Mouse (Mus musculus) embryonic facial prominence, embryonic 14.5 days (tissue): ENCODE measurements around the gene Tstd1. TPM values are rescaled to one million over a fixed set of nuclear protein-coding genes. Genes with fewer than 3 reads are reported as not detected.

ENCODE experiments used
- ATAC-seq: fragments of 200-750 bp; cut with Nextera tagmentation; 2 replicates; pipeline ENCODE4 v1.8.0; 2017; ENCODE audit warnings: low read depth, moderate number of reproducible peaks, moderate TSS enrichment
- DNase-seq: peaks from one replicate; pipeline ENCODE4 v3.0.0-alpha.2; 2015; ENCODE audit warnings: low spot score
- H3K27ac ChIP-seq: fragments of 300-500 bp; sonication (generic); replicated peaks from 2 replicates; pipeline ENCODE4 v1.5.1; 2014; ENCODE audit warnings: low read depth, mild to moderate bottlenecking, low read length, moderate library complexity
- H3K27me3 ChIP-seq: fragments of 300-500 bp; sonication (generic); replicated peaks from 2 replicates; pipeline ENCODE4 v1.6.1; 2014; ENCODE audit warnings: low read length; ENCODE audit not compliant: control insufficient read depth, insufficient read depth
- H3K36me3 ChIP-seq: fragments of 300-500 bp; sonication (generic); 2 replicates; pipeline ENCODE4 v1.6.1; 2014; ENCODE audit warnings: low read length, mixed read lengths; ENCODE audit not compliant: control insufficient read depth, insufficient read depth
- H3K4me1 ChIP-seq: fragments of 300-500 bp; sonication (generic); 2 replicates; pipeline ENCODE4 v1.6.1; 2014; ENCODE audit warnings: antibody characterized with exemption, low read length; ENCODE audit not compliant: control insufficient read depth, insufficient read depth
- H3K4me2 ChIP-seq: fragments of 300-500 bp; sonication (generic); 2 replicates; pipeline ENCODE4 v1.6.1; 2014; ENCODE audit warnings: low read depth, mild to moderate bottlenecking, low read length, moderate library complexity, mixed read lengths
- H3K4me3 ChIP-seq: fragments of 300-500 bp; sonication (generic); 2 replicates; pipeline ENCODE4 v1.5.1; 2014; ENCODE audit warnings: low read depth, mild to moderate bottlenecking, low read length
- H3K9ac ChIP-seq: fragments of 300-500 bp; sonication (generic); 2 replicates; pipeline ENCODE4 v1.6.1; 2014; ENCODE audit warnings: low read depth, mild to moderate bottlenecking, low read length, moderate library complexity, mixed read lengths
- H3K9me3 ChIP-seq: fragments of 300-500 bp; sonication (generic); 2 replicates; pipeline ENCODE4 v1.6.1; 2016; ENCODE audit warnings: low read length; ENCODE audit not compliant: control insufficient read depth
- WGBS: fragments of 180-500 bp; shearing (Covaris S2); extraction: QIAGEN DNeasy Blood & Tissue Kit; methylation state at CpG from one replicate; pipeline ENCODE4 v1.1.7; 2014; 5-methylcytosine and 5-hydroxymethylcytosine counted together
- polyA plus RNA-seq: library from polyadenylated mRNA; unstranded; fragments of >200 nt; fragmentation: Nextera tagmentation; extraction: Ambion mirVana; gene quantifications from 2 replicates; pipeline ENCODE4 v1.2.1, GENCODE M21; 2014

Gene Tstd1
- polyA plus RNA-seq, 1 experiment from 2014 or later = 2.0 TPM

- H3K36me3 ChIP-seq = no peaks in the 10 kb centered on the region
- DNase-seq (no peak), ATAC-seq (no peak)
- H3K4me2 ChIP-seq = no peak overlapping the region
- no peak overlapping the region for H3K9ac ChIP-seq
- no peaks in the 10 kb centered on the region for H3K9me3 ChIP-seq
- no peaks in the 10 kb centered on the region for H3K27me3 ChIP-seq
- no peak overlapping the region for H3K4me3 ChIP-seq
- no peaks in the 10 kb centered on the region for H3K4me1 ChIP-seq
- H3K27ac ChIP-seq = no peak overlapping the region
- 74% methylated on average over 5 of the region's 5 CpGs for WGBS
Measured at GRCm38 (mm10) chr1:171452522-171452921, 33.9 kb downstream of the Tstd1 start.

GRCm38 (mm10) chr1:171452923-171453322 is 34.3 kb downstream of the Tstd1 start:
- H3K4me2 ChIP-seq = no peak overlapping the region
- H3K27ac ChIP-seq = no peak overlapping the region
- H3K36me3 ChIP-seq = no peaks in the 10 kb centered on the region
- no peak for DNase-seq
- H3K9me3 ChIP-seq = no peaks in the 10 kb centered on the region
- no peak overlapping the region for H3K9ac ChIP-seq
- no peak for ATAC-seq
- no peaks in the 10 kb centered on the region for H3K27me3 ChIP-seq
- WGBS = 72% methylated on average over 5 of the region's 5 CpGs
- H3K4me1 ChIP-seq = no peaks in the 10 kb centered on the region
- no peak overlapping the region for H3K4me3 ChIP-seq

- no peak overlapping the region for H3K9ac ChIP-seq
- no peaks in the 10 kb centered on the region for H3K27me3 ChIP-seq
- no peak overlapping the region for H3K4me2 ChIP-seq
- no peak overlapping the region for H3K27ac ChIP-seq
- DNase-seq = no peak
- no peak for ATAC-seq
- no peaks in the 10 kb centered on the region for H3K36me3 ChIP-seq
- H3K4me1 ChIP-seq = no peaks in the 10 kb centered on the region
- WGBS = 87% methylated on average over 6 of the region's 6 CpGs
- H3K9me3 ChIP-seq = no peaks in the 10 kb centered on the region
- no peak overlapping the region for H3K4me3 ChIP-seq
Measured at GRCm38 (mm10) chr1:171454926-171455325, 36.3 kb downstream of the Tstd1 start.

- 91% methylated on average over 1 of the region's 1 CpGs for WGBS
- Histone ChIP-seq H3K4me1 (no peaks in the 10 kb centered on the region), H3K4me2 (no peak overlapping the region), H3K4me3 (no peak overlapping the region), H3K9ac (no peak overlapping the region), H3K27ac (no peak overlapping the region), H3K36me3 (0 out of 2 replicates have a peak, but pooled peaks cover 13% of the 10 kb centered on the region), H3K9me3 (no peaks in the 10 kb centered on the region), H3K27me3 (no peaks in the 10 kb centered on the region)
- DNase-seq (no peak), ATAC-seq (no peak)
Measured at GRCm38 (mm10) chr1:171457568-171457967, 38.9 kb downstream of the Tstd1 start.

- Histone ChIP-seq H3K27ac (no peak overlapping the region), H3K36me3 (0 out of 2 replicates have a peak, but pooled peaks cover 17% of the 10 kb centered on the region), H3K9me3 (no peaks in the 10 kb centered on the region), H3K27me3 (no peaks in the 10 kb centered on the region), H3K4me2 (no peak overlapping the region), H3K4me1 (no peaks in the 10 kb centered on the region), H3K9ac (no peak overlapping the region), H3K4me3 (no peak overlapping the region)
- ATAC-seq = no peak
- peak; percentile 60 for DNase-seq
- 37% methylated on average over 5 of the region's 5 CpGs for WGBS
Measured at GRCm38 (mm10) chr1:171459791-171460190, 41.1 kb downstream of the Tstd1 start.

- no peak for DNase-seq
- Histone ChIP-seq H3K9ac (no peak overlapping the region), H3K27me3 (no peaks in the 10 kb centered on the region), H3K4me3 (no peak overlapping the region), H3K4me2 (no peak overlapping the region), H3K36me3 (0 out of 2 replicates have a peak, but pooled peaks cover 17% of the 10 kb centered on the region), H3K27ac (no peak overlapping the region), H3K9me3 (no peaks in the 10 kb centered on the region), H3K4me1 (no peaks in the 10 kb centered on the region)
- ATAC-seq = no peak
- WGBS = 92% methylated on average over 22 of the region's 22 CpGs
Measured at GRCm38 (mm10) chr1:171460551-171461503, 42.2 kb downstream of the Tstd1 start.

GRCm38 (mm10) chr1:171463133-171463532 is 44.5 kb downstream of the Tstd1 start:
- Histone ChIP-seq H3K36me3 (0 out of 2 replicates have a peak, but pooled peaks cover 17% of the 10 kb centered on the region), H3K4me3 (no peak overlapping the region), H3K27me3 (no peaks in the 10 kb centered on the region), H3K4me2 (no peak overlapping the region), H3K4me1 (no peaks in the 10 kb centered on the region), H3K27ac (no peak overlapping the region), H3K9ac (no peak overlapping the region), H3K9me3 (no peaks in the 10 kb centered on the region)
- ATAC-seq = no peak
- 89% methylated on average over 3 of the region's 3 CpGs for WGBS
- DNase-seq = no peak

- DNase-seq = no peak
- H3K27me3 ChIP-seq = no peaks in the 10 kb centered on the region
- 0 out of 2 replicates have a peak, but pooled peaks cover 17% of the 10 kb centered on the region for H3K36me3 ChIP-seq
- 89% methylated on average over 5 of the region's 5 CpGs for WGBS
- no peak overlapping the region for H3K9ac ChIP-seq
- H3K4me2 ChIP-seq = no peak overlapping the region
- H3K4me3 ChIP-seq = no peak overlapping the region
- H3K4me1 ChIP-seq = no peaks in the 10 kb centered on the region
- ATAC-seq = no peak
- no peaks in the 10 kb centered on the region for H3K9me3 ChIP-seq
- no peak overlapping the region for H3K27ac ChIP-seq
Measured at GRCm38 (mm10) chr1:171465749-171466412, 47.2 kb downstream of the Tstd1 start.
